Mouse (Mus musculus) liver, embryonic 16.5 days (tissue): ENCODE results near the gene Hectd4. TPM values are rescaled to one million over a fixed set of nuclear protein-coding genes. Genes with fewer than 3 reads are reported as not detected.
"Not testable (repeated sequence)": the region's sequence is repeated elsewhere in the genome, so short reads cannot be mapped to it uniquely, and the experiment has no call there.

ENCODE experiments used
- ATAC-seq: fragments of 200-750 bp; cut with Nextera tagmentation; 2 replicates; pipeline ENCODE4 v1.8.0; 2017; ENCODE audit warnings: low read depth, mild to moderate bottlenecking, moderate number of reproducible peaks, moderate library complexity
- H3K27ac ChIP-seq: fragments of 300-500 bp; sonication (generic); 2 replicates; pipeline ENCODE4 v1.5.1; 2014; ENCODE audit warnings: mild to moderate bottlenecking, low read length
- H3K27me3 ChIP-seq: fragments of 300-500 bp; sonication (generic); 2 replicates; pipeline ENCODE4 v1.6.1; 2014; ENCODE audit warnings: low read depth, low read length, mixed read lengths; ENCODE audit not compliant: control insufficient read depth, insufficient read depth
- H3K36me3 ChIP-seq: fragments of 300-500 bp; sonication (generic); 2 replicates; pipeline ENCODE4 v1.6.1; 2014; ENCODE audit warnings: mild to moderate bottlenecking; ENCODE audit not compliant: control insufficient read depth, insufficient read depth
- H3K4me1 ChIP-seq: fragments of 300-500 bp; sonication (generic); 2 replicates; pipeline ENCODE4 v1.6.1; 2014; ENCODE audit warnings: low read depth, low read length, mixed read lengths; ENCODE audit not compliant: control insufficient read depth
- H3K4me2 ChIP-seq: fragments of 300-500 bp; sonication (generic); 2 replicates; pipeline ENCODE4 v1.6.1; 2014; ENCODE audit warnings: low read depth, low read length, mixed read lengths
- H3K4me3 ChIP-seq: fragments of 300-500 bp; sonication (generic); 2 replicates; pipeline ENCODE4 v1.5.1; 2014; ENCODE audit warnings: low read depth, mild to moderate bottlenecking, low read length
- H3K9ac ChIP-seq: fragments of 300-500 bp; sonication (generic); 2 replicates; pipeline ENCODE4 v1.6.1; 2014; ENCODE audit warnings: low read depth, low read length
- H3K9me3 ChIP-seq: fragments of 300-500 bp; sonication (generic); replicated peaks from 2 replicates; pipeline ENCODE4 v1.6.1; 2016; ENCODE audit warnings: low read length; ENCODE audit not compliant: control insufficient read depth
- WGBS: fragments of 180-500 bp; shearing (Covaris S2); extraction: QIAGEN DNeasy Blood & Tissue Kit; methylation state at CpG from one replicate; pipeline ENCODE4 v1.1.7; 2014; ENCODE audit not compliant: insufficient replicate concordance; 5-methylcytosine and 5-hydroxymethylcytosine counted together
- polyA plus RNA-seq: library from polyadenylated mRNA; unstranded; fragments of >200 nt; fragmentation: Nextera tagmentation; extraction: Ambion mirVana; gene quantifications from 2 replicates; pipeline ENCODE4 v1.2.1, GENCODE M21; 2015

Hectd4 gene
- polyA plus RNA-seq, 1 experiment from 2014 or later = 8.7 TPM

- H3K36me3 ChIP-seq, H3K27me3 ChIP-seq, H3K27ac ChIP-seq, H3K4me3 ChIP-seq, H3K4me2 ChIP-seq, H3K9ac ChIP-seq, H3K9me3 ChIP-seq, ATAC-seq: not testable (repeated sequence)
- H3K4me1 ChIP-seq = peaks cover 50% of the 10 kb centered on the region
- WGBS = 76% methylated on average over 3 of the region's 4 CpGs
Observed at GRCm38 (mm10) chr5:121224020-121224419, 4.0 kb downstream of the Hectd4 start.

GRCm38 (mm10) chr5:121224856-121225255, 4.8 kb downstream of the Hectd4 start:
- WGBS = 66% methylated on average over 3 of the region's 3 CpGs
- no peak for ATAC-seq
- H3K9ac ChIP-seq = peak overlapping the region; percentile 8; the same call in 1 of the 2 replicates
- peak overlapping the region; percentile 82 for H3K27ac ChIP-seq
- peaks cover 12% of the 10 kb centered on the region for H3K36me3 ChIP-seq
- H3K27me3 ChIP-seq = no peaks in the 10 kb centered on the region
- H3K4me3 ChIP-seq = no peak overlapping the region
- H3K4me1 ChIP-seq = peaks cover 48% of the 10 kb centered on the region
- no peak overlapping the region for H3K4me2 ChIP-seq
- H3K9me3 ChIP-seq = no peaks in the 10 kb centered on the region

- Histone ChIP-seq H3K27ac (peak overlapping the region; percentile 82), H3K4me1 (peaks cover 58% of the 10 kb centered on the region), H3K9me3 (no peaks in the 10 kb centered on the region), H3K9ac (peak overlapping the region; percentile 2), H3K4me2 (peak overlapping the region; percentile 41), H3K27me3 (no peaks in the 10 kb centered on the region), H3K36me3 (peaks cover 15% of the 10 kb centered on the region), H3K4me3 (peak overlapping the region; percentile 7; the same call in 1 of the 2 replicates)
- ATAC-seq = no peak; the same call in 1 of the 2 replicates
- 41% methylated on average over 2 of the region's 2 CpGs for WGBS
Observed at GRCm38 (mm10) chr5:121225854-121226253, 5.8 kb downstream of the Hectd4 start.

GRCm38 (mm10) chr5:121226406-121226805, 6.4 kb downstream of the Hectd4 start:
- WGBS = 50% methylated on average over 3 of the region's 3 CpGs
- H3K9me3 ChIP-seq = no peaks in the 10 kb centered on the region
- no peak for ATAC-seq
- H3K27ac ChIP-seq = peak overlapping the region; percentile 82
- H3K36me3 ChIP-seq = peaks cover 15% of the 10 kb centered on the region
- H3K4me3 ChIP-seq = no peak overlapping the region
- no peaks in the 10 kb centered on the region for H3K27me3 ChIP-seq
- H3K9ac ChIP-seq = peak overlapping the region; percentile 2
- 0 out of 2 replicates have a peak overlapping the region, but pooled peaks have one; percentile 41 for H3K4me2 ChIP-seq
- peaks cover 60% of the 10 kb centered on the region for H3K4me1 ChIP-seq

GRCm38 (mm10) chr5:121226845-121227244, 6.8 kb downstream of the Hectd4 start:
- Histone ChIP-seq H3K9me3 (no peaks in the 10 kb centered on the region), H3K36me3 (peaks cover 15% of the 10 kb centered on the region), H3K4me3 (no peak overlapping the region), H3K4me1 (peaks cover 62% of the 10 kb centered on the region), H3K4me2 (peak overlapping the region; percentile 7; the same call in 1 of the 2 replicates), H3K27ac (peak overlapping the region; percentile 56; the same call in 1 of the 2 replicates), H3K27me3 (no peaks in the 10 kb centered on the region), H3K9ac (no peak overlapping the region)
- WGBS = 81% methylated on average over 4 of the region's 4 CpGs
- ATAC-seq = no peak

GRCm38 (mm10) chr5:121227330-121227729, 7.3 kb downstream of the Hectd4 start:
- ATAC-seq, H3K4me3 ChIP-seq, H3K9ac ChIP-seq, H3K9me3 ChIP-seq, H3K27me3 ChIP-seq: not testable (repeated sequence)
- peak overlapping the region; percentile 57 for H3K27ac ChIP-seq
- 94% methylated on average over 1 of the region's 1 CpGs for WGBS
- peaks cover 15% of the 10 kb centered on the region for H3K36me3 ChIP-seq
- H3K4me2 ChIP-seq = peak overlapping the region; percentile 7; the same call in 1 of the 2 replicates
- H3K4me1 ChIP-seq = peaks cover 67% of the 10 kb centered on the region

- 0 out of 2 replicates have a peak overlapping the region, but pooled peaks have one; percentile 8 for H3K9ac ChIP-seq
- ATAC-seq = no peak
- no peaks in the 10 kb centered on the region for H3K9me3 ChIP-seq
- no peaks in the 10 kb centered on the region for H3K27me3 ChIP-seq
- H3K4me1 ChIP-seq = peaks cover 82% of the 10 kb centered on the region
- 0 out of 2 replicates have a peak overlapping the region, but pooled peaks have one; percentile 32 for H3K27ac ChIP-seq
- WGBS = 88% methylated on average over 2 of the region's 2 CpGs
- H3K36me3 ChIP-seq = peaks cover 19% of the 10 kb centered on the region
- no peak overlapping the region for H3K4me2 ChIP-seq
- H3K4me3 ChIP-seq = no peak overlapping the region
Observed at GRCm38 (mm10) chr5:121229182-121229581, 9.2 kb downstream of the Hectd4 start.

GRCm38 (mm10) chr5:121230811-121231210, 10.8 kb downstream of the Hectd4 start:
- 52% methylated on average over 9 of the region's 9 CpGs for WGBS
- Histone ChIP-seq H3K4me2 (peak overlapping the region; percentile 58), H3K27me3 (no peaks in the 10 kb centered on the region), H3K27ac (peak overlapping the region; percentile 91), H3K9me3 (no peaks in the 10 kb centered on the region), H3K9ac (peak overlapping the region; percentile 62), H3K36me3 (peaks cover 16% of the 10 kb centered on the region), H3K4me3 (peak overlapping the region; percentile 41), H3K4me1 (peaks cover 85% of the 10 kb centered on the region)
- peak; percentile 64 for ATAC-seq

GRCm38 (mm10) chr5:121232789-121233188, 12.8 kb downstream of the Hectd4 start:
- H3K4me1 ChIP-seq = peaks cover 84% of the 10 kb centered on the region
- H3K4me2 ChIP-seq = no peak overlapping the region
- no peaks in the 10 kb centered on the region for H3K27me3 ChIP-seq
- no peak for ATAC-seq
- H3K36me3 ChIP-seq = peaks cover 16% of the 10 kb centered on the region
- 82% methylated on average over 1 of the region's 1 CpGs for WGBS
- H3K27ac ChIP-seq = peak overlapping the region; percentile 98
- H3K9me3 ChIP-seq = no peaks in the 10 kb centered on the region
- no peak overlapping the region for H3K4me3 ChIP-seq
- no peak overlapping the region for H3K9ac ChIP-seq
